In genomic region chr13:46703138-46703537, GRCm38 (mm10) we compare ENCODE assay signal across 10 mouse cellular contexts. TPM values are rescaled to one million over a fixed set of nuclear protein-coding genes. Genes with fewer than 3 reads are reported as not detected.
DNase-seq lines count a peak whose midpoint lies in the region; ATAC-seq and TF ChIP-seq lines count a peak whose summit lies in the region.
"Had no signal": no experiment of that assay in that cellular context is flagged by ENCODE, and none has a peak within 500 bp of the region (broad histone marks: within the 10 kb centered on the region; RNA-seq: fewer than 3 reads in every experiment).

No protein-coding gene starts in this region.

- H3K27ac ChIP-seq in midbrain, embryonic 11.5 days (ENCODE audit: low read depth, low read length), result no peak overlapping the region
- no peak overlapping the region for H3K27ac ChIP-seq in midbrain, embryonic 16.5 days (ENCODE audit: low read length)
- no peak overlapping the region for H3K27ac ChIP-seq in kidney, postnatal 0 days
- no peak overlapping the region for H3K27ac ChIP-seq in intestine, embryonic 16.5 days (ENCODE audit: low read length)
- H3K27ac ChIP-seq: macrophage had no signal

- no peak overlapping the region for H3K4me2 ChIP-seq in midbrain, embryonic 11.5 days
- H3K4me2 ChIP-seq in midbrain, embryonic 16.5 days (ENCODE audit: low read length), result no peak overlapping the region
- H3K4me2 ChIP-seq in kidney, postnatal 0 days (ENCODE audit: low read length), result no peak overlapping the region
- no peak overlapping the region for H3K4me2 ChIP-seq in intestine, embryonic 16.5 days (ENCODE audit: low read depth, low read length)

- WGBS in midbrain, embryonic 11.5 days, result 83% methylated on average over 5 of the region's 5 CpGs
- 80% methylated on average over 5 of the region's 5 CpGs for WGBS in midbrain, embryonic 16.5 days
- 89% methylated on average over 5 of the region's 5 CpGs for WGBS in kidney, postnatal 0 days
- WGBS in intestine, embryonic 16.5 days, result 85% methylated on average over 5 of the region's 5 CpGs

- TF ChIP-seq CTCF in kidney, postnatal 0 days (IDR thresholded peaks at IDR 0.05; ENCODE audit: low read depth), result peak; percentile 43; the same call in 1 of the 2 replicates

- H3K9me3 ChIP-seq in midbrain, embryonic 11.5 days (ENCODE audit: control insufficient read depth, low read length), result no peaks in the 10 kb centered on the region
- H3K9me3 ChIP-seq in midbrain, embryonic 16.5 days (replicated peaks; ENCODE audit: control insufficient read depth, low read length, poor library complexity, severe bottlenecking), result no peaks in the 10 kb centered on the region
- no peaks in the 10 kb centered on the region for H3K9me3 ChIP-seq in kidney, postnatal 0 days (replicated peaks; ENCODE audit: low read length)
- H3K9me3 ChIP-seq in intestine, embryonic 16.5 days (ENCODE audit: control insufficient read depth, low read length), result no peaks in the 10 kb centered on the region

- H3K27me3 ChIP-seq in midbrain, embryonic 11.5 days (ENCODE audit: control insufficient read depth, insufficient read depth, low read length), result no peaks in the 10 kb centered on the region
- H3K27me3 ChIP-seq in midbrain, embryonic 16.5 days (ENCODE audit: control insufficient read depth, insufficient read depth, low read depth, low read length), result no peaks in the 10 kb centered on the region
- H3K27me3 ChIP-seq in kidney, postnatal 0 days (ENCODE audit: insufficient read depth, low read length), result no peaks in the 10 kb centered on the region
- no peaks in the 10 kb centered on the region for H3K27me3 ChIP-seq in intestine, embryonic 16.5 days (replicated peaks; ENCODE audit: control insufficient read depth, insufficient read depth, low read length)

- peak; percentile 16 to 27 for DNase-seq in cerebellum, postnatal 10 days
- no peak for DNase-seq in cerebellum, adult 8-10 months
- DNase-seq in midbrain, embryonic 11.5 days (ENCODE audit: low spot score, missing footprints), result peak; percentile 81
- no peak for DNase-seq in kidney, postnatal 0 days (ENCODE audit: low spot score)
- DNase-seq in thymus, postnatal 14 days, result peak; percentile 42
- no peak for DNase-seq in heart, adult 8-10 months (ENCODE audit: low spot score)
- DNase-seq: cerebellum, adult 9-10 months had no signal

- H3K36me3 ChIP-seq in midbrain, embryonic 11.5 days (ENCODE audit: control insufficient read depth, insufficient read depth, low read length), result peaks cover 4% of the 10 kb centered on the region; the same call in 1 of the 2 replicates
- 0 out of 2 replicates have a peak, but pooled peaks cover 7% of the 10 kb centered on the region for H3K36me3 ChIP-seq in midbrain, embryonic 16.5 days (ENCODE audit: control insufficient read depth, insufficient read depth, low read length)
- peaks cover 18% of the 10 kb centered on the region; the same call in 1 of the 2 replicates for H3K36me3 ChIP-seq in kidney, postnatal 0 days (ENCODE audit: insufficient read depth, low read length)
- no peaks in the 10 kb centered on the region for H3K36me3 ChIP-seq in intestine, embryonic 16.5 days (ENCODE audit: control insufficient read depth, insufficient read depth, low read length)

- no peak for ATAC-seq in midbrain, embryonic 11.5 days (ENCODE audit: low FRiP score)
- no peak for ATAC-seq in midbrain, embryonic 16.5 days
- no peak for ATAC-seq in kidney, postnatal 0 days (replicated peaks; ENCODE audit: low FRiP score, low read depth)
- no peak for ATAC-seq in intestine, embryonic 16.5 days

- no peak overlapping the region for H3K4me3 ChIP-seq in midbrain, embryonic 11.5 days (ENCODE audit: low read depth, low read length)
- H3K4me3 ChIP-seq in midbrain, embryonic 16.5 days (ENCODE audit: low read depth, low read length), result no peak overlapping the region
- H3K4me3 ChIP-seq in kidney, postnatal 0 days (replicated peaks; ENCODE audit: low read depth, low read length), result no peak overlapping the region
- H3K4me3 ChIP-seq in intestine, embryonic 16.5 days (ENCODE audit: low read length), result no peak overlapping the region

- H3K9ac ChIP-seq in midbrain, embryonic 11.5 days (ENCODE audit: low read length), result no peak overlapping the region
- H3K9ac ChIP-seq in midbrain, embryonic 16.5 days (ENCODE audit: low read depth, low read length), result no peak overlapping the region
- no peak overlapping the region for H3K9ac ChIP-seq in kidney, postnatal 0 days (ENCODE audit: low read depth, low read length)
- no peak overlapping the region for H3K9ac ChIP-seq in intestine, embryonic 16.5 days (ENCODE audit: low read depth, low read length)

- no peaks in the 10 kb centered on the region for H3K4me1 ChIP-seq in midbrain, embryonic 11.5 days (ENCODE audit: control insufficient read depth, insufficient read depth, low read length)
- H3K4me1 ChIP-seq in midbrain, embryonic 16.5 days (ENCODE audit: control insufficient read depth, insufficient read depth, low read length), result no peaks in the 10 kb centered on the region
- H3K4me1 ChIP-seq in kidney, postnatal 0 days (replicated peaks; ENCODE audit: insufficient read depth, low read length), result no peaks in the 10 kb centered on the region
- H3K4me1 ChIP-seq in intestine, embryonic 16.5 days (ENCODE audit: control insufficient read depth, insufficient read depth, low read length), result no peaks in the 10 kb centered on the region

RNA-seq across cellular contexts. Expression of gene Nup153, which starts 24.6 kb away (rescaled TPM):
- polyA plus RNA-seq in midbrain, embryonic 11.5 days (2014; fragmentation: Nextera tagmentation; extraction: Ambion mirVana), result 40.6 and 50.4 TPM in 2 replicates
- polyA plus RNA-seq in midbrain, embryonic 16.5 days (2015; fragmentation: Nextera tagmentation; extraction: Ambion mirVana), result 19.1 and 19.8 TPM in 2 replicates
- polyA plus RNA-seq in kidney, postnatal 0 days (2015; fragmentation: Nextera tagmentation; extraction: Ambion mirVana), result 15.3 and 17.7 TPM in 2 replicates
- total RNA-seq in heart, adult 8-10 months (2022), result 10 to 100 TPM; 29.5 to 40.6 (median 36.0) TPM
- 12.1 and 14.5 TPM in 2 replicates for polyA plus RNA-seq in intestine, embryonic 16.5 days (2015; fragmentation: Nextera tagmentation; extraction: Ambion mirVana)

RNA-seq across cellular contexts. Expression of gene Fam8a1, which starts 33.8 kb away (rescaled TPM):
- polyA plus RNA-seq in midbrain, embryonic 11.5 days (2014; fragmentation: Nextera tagmentation; extraction: Ambion mirVana), result 12.6 and 13.9 TPM in 2 replicates
- 19.6 and 22.3 TPM in 2 replicates for polyA plus RNA-seq in midbrain, embryonic 16.5 days (2015; fragmentation: Nextera tagmentation; extraction: Ambion mirVana)
- polyA plus RNA-seq in kidney, postnatal 0 days (2015; fragmentation: Nextera tagmentation; extraction: Ambion mirVana), result 11.1 and 13.3 TPM in 2 replicates
- 10 to 100 TPM; 29.3 to 37.5 (median 33.3) TPM for total RNA-seq in heart, adult 8-10 months (2022)
- 4.6 and 5.9 TPM in 2 replicates for polyA plus RNA-seq in intestine, embryonic 16.5 days (2015; fragmentation: Nextera tagmentation; extraction: Ambion mirVana)

Comparison
In these comparisons a context has a peak if more than half of its experiments do, and no peak if none do; other contexts are left out.
1. DNase-seq: peak in cerebellum, postnatal 10 days (2 of 2), midbrain, embryonic 11.5 days (single experiment) and thymus, postnatal 14 days (single experiment); none in cerebellum, adult 8-10 months (single experiment), kidney, postnatal 0 days (single experiment) and heart, adult 8-10 months (single experiment).